Mouse (Mus musculus): ENCODE results near the gene Acvr2b.

Acvr2b gene

GRCm38 (mm10) chr9:119403236-119403641 is 1.3 kb downstream of the Acvr2b start:
- in situ Hi-C loops (cut with MboI; ENCODE audit: low pct_unique_long_range_greater_than_20kb in 1 of 2, low sequenced_read_pairs in 2 of 2, unreplicated experiment in 1 of 2): no loop called here

GRCm38 (mm10) chr9:119404090-119404489 is 2.2 kb downstream of the Acvr2b start:
- in situ Hi-C loops (cut with MboI; ENCODE audit: low pct_unique_long_range_greater_than_20kb in 1 of 2, low sequenced_read_pairs in 2 of 2, unreplicated experiment in 1 of 2): no loop called here

GRCm38 (mm10) chr9:119407884-119408283 is 6.0 kb downstream of the Acvr2b start:
- in situ Hi-C loops (cut with MboI; ENCODE audit: low pct_unique_long_range_greater_than_20kb in 1 of 2, low sequenced_read_pairs in 2 of 2, unreplicated experiment in 1 of 2): no loop called here

GRCm38 (mm10) chr9:119408898-119409664 is 7.2 kb downstream of the Acvr2b start:
- in situ Hi-C loops (cut with MboI; ENCODE audit: low pct_unique_long_range_greater_than_20kb in 1 of 2, low sequenced_read_pairs in 2 of 2, unreplicated experiment in 1 of 2): no loop called here

- in situ Hi-C loops (cut with MboI; ENCODE audit: low pct_unique_long_range_greater_than_20kb in 1 of 2, low sequenced_read_pairs in 2 of 2, unreplicated experiment in 1 of 2): no loop called here
Observed at GRCm38 (mm10) chr9:119409864-119410263, 7.9 kb downstream of the Acvr2b start.

- in situ Hi-C loops (cut with MboI; ENCODE audit: low pct_unique_long_range_greater_than_20kb in 1 of 2, low sequenced_read_pairs in 2 of 2, unreplicated experiment in 1 of 2): no loop called here
Observed at GRCm38 (mm10) chr9:119418025-119418424, 16.1 kb downstream of the Acvr2b start.

- in situ Hi-C loops (cut with MboI; ENCODE audit: low pct_unique_long_range_greater_than_20kb in 1 of 2, low sequenced_read_pairs in 2 of 2, unreplicated experiment in 1 of 2): no loop called here
Observed at GRCm38 (mm10) chr9:119419852-119420438, 18.0 kb downstream of the Acvr2b start.

GRCm38 (mm10) chr9:119425217-119425975 is 23.5 kb downstream of the Acvr2b start:
- in situ Hi-C loops (cut with MboI; ENCODE audit: low pct_unique_long_range_greater_than_20kb in 1 of 2, low sequenced_read_pairs in 2 of 2, unreplicated experiment in 1 of 2): no loop called here

GRCm38 (mm10) chr9:119425976-119426415 is 24.1 kb downstream of the Acvr2b start:
- in situ Hi-C loops (cut with MboI; ENCODE audit: low pct_unique_long_range_greater_than_20kb in 1 of 2, low sequenced_read_pairs in 2 of 2, unreplicated experiment in 1 of 2): no loop called here

GRCm38 (mm10) chr9:119426483-119426882 is 24.6 kb downstream of the Acvr2b start:
- in situ Hi-C loops (cut with MboI; ENCODE audit: low pct_unique_long_range_greater_than_20kb in 1 of 2, low sequenced_read_pairs in 2 of 2, unreplicated experiment in 1 of 2): no loop called here

- in situ Hi-C loops (cut with MboI; ENCODE audit: low pct_unique_long_range_greater_than_20kb in 1 of 2, low sequenced_read_pairs in 2 of 2, unreplicated experiment in 1 of 2): no loop called here
Observed at GRCm38 (mm10) chr9:119430311-119430710, 28.4 kb downstream of the Acvr2b start.

- in situ Hi-C loops (cut with MboI; ENCODE audit: low pct_unique_long_range_greater_than_20kb in 1 of 2, low sequenced_read_pairs in 2 of 2, unreplicated experiment in 1 of 2): no loop called here
Observed at GRCm38 (mm10) chr9:119435855-119436254, 33.9 kb downstream of the Acvr2b start.

GRCm38 (mm10) chr9:119438065-119438464 is 36.1 kb downstream of the Acvr2b start:
- in situ Hi-C loops (cut with MboI; ENCODE audit: low pct_unique_long_range_greater_than_20kb in 1 of 2, low sequenced_read_pairs in 2 of 2, unreplicated experiment in 1 of 2): no loop called here

GRCm38 (mm10) chr9:119438498-119439000 is 36.6 kb downstream of the Acvr2b start:
- in situ Hi-C loops (cut with MboI; ENCODE audit: low pct_unique_long_range_greater_than_20kb in 1 of 2, low sequenced_read_pairs in 2 of 2, unreplicated experiment in 1 of 2): no loop called here

GRCm38 (mm10) chr9:119444738-119445429 is 43.0 kb downstream of the Acvr2b start, which contains the start of gene Exog:
Gene Exog (plus strand): TSS chr9:119444943.
- in situ Hi-C loops (cut with MboI; ENCODE audit: low pct_unique_long_range_greater_than_20kb in 1 of 2, low sequenced_read_pairs in 2 of 2, unreplicated experiment in 1 of 2): no loop called here

- in situ Hi-C loops (cut with MboI; ENCODE audit: low pct_unique_long_range_greater_than_20kb in 1 of 2, low sequenced_read_pairs in 2 of 2, unreplicated experiment in 1 of 2): no loop called here
Observed at GRCm38 (mm10) chr9:119445737-119446136, 43.8 kb downstream of the Acvr2b start.

- in situ Hi-C loops (cut with MboI; ENCODE audit: low pct_unique_long_range_greater_than_20kb in 1 of 2, low sequenced_read_pairs in 2 of 2, unreplicated experiment in 1 of 2): no loop called here
Observed at GRCm38 (mm10) chr9:119455967-119456366, 54.0 kb downstream of the Acvr2b start.

GRCm38 (mm10) chr9:119457122-119457521 is 55.2 kb downstream of the Acvr2b start:
- in situ Hi-C loops (cut with MboI; ENCODE audit: low pct_unique_long_range_greater_than_20kb in 1 of 2, low sequenced_read_pairs in 2 of 2, unreplicated experiment in 1 of 2): no loop called here

Data from mouse embryonic stem cell (cell line).